Mouse (Mus musculus) monocyte, adult 5-6 weeks (primary cell): ENCODE data around the gene Zfp704. TPM values are rescaled to one million over a fixed set of nuclear protein-coding genes. Genes with fewer than 3 reads are reported as not detected.

Experiments used
- ATAC-seq: fragments of 153-309, 156-312 bp; replicated peaks from 2 replicates; pipeline ENCODE4 v1.8.0; 2017; ENCODE audit warnings: mild to moderate bottlenecking; ENCODE audit not compliant: low TSS enrichment, insufficient number of reproducible peaks, severe bottlenecking, poor library complexity, low FRiP score
- total RNA-seq: library from RNA; stranded (forward); fragments of 200-1000, 200-491, 200-594 nt; gene quantifications from 3 replicates; pipeline ENCODE4 v1.2.3, GENCODE M21; 2017

Gene Zfp704
- total RNA-seq, 1 experiment from 2014 or later = 2.9 TPM

GRCm38 (mm10) chr3:9444558-9444957 lies 165.3 kb downstream of the Zfp704 start:
- no peak for ATAC-seq

GRCm38 (mm10) chr3:9443981-9444380 lies 165.9 kb downstream of the Zfp704 start:
- no peak for ATAC-seq

GRCm38 (mm10) chr3:9443476-9443875 lies 166.4 kb downstream of the Zfp704 start:
- no peak for ATAC-seq

- ATAC-seq = no peak
Measured at GRCm38 (mm10) chr3:9441566-9442540, 168.0 kb downstream of the Zfp704 start.

GRCm38 (mm10) chr3:9440466-9440865 lies 169.4 kb downstream of the Zfp704 start:
- ATAC-seq = no peak

- ATAC-seq = no peak
Measured at GRCm38 (mm10) chr3:9439619-9440286, 170.1 kb downstream of the Zfp704 start.

- ATAC-seq = no peak
Measured at GRCm38 (mm10) chr3:9436256-9436655, 173.6 kb downstream of the Zfp704 start.

GRCm38 (mm10) chr3:9434394-9435175 lies 175.3 kb downstream of the Zfp704 start:
- ATAC-seq = no peak

- ATAC-seq = no peak
Measured at GRCm38 (mm10) chr3:9432796-9433526, 176.9 kb downstream of the Zfp704 start.

- ATAC-seq = no peak
Measured at GRCm38 (mm10) chr3:9432226-9432625, 177.7 kb downstream of the Zfp704 start.

GRCm38 (mm10) chr3:9429946-9430345 lies 179.9 kb downstream of the Zfp704 start:
- 0 out of 2 replicates have a peak, but pooled peaks have one; percentile 13 for ATAC-seq

- ATAC-seq = no peak
Measured at GRCm38 (mm10) chr3:9427826-9428225, 182.1 kb downstream of the Zfp704 start.

GRCm38 (mm10) chr3:9425661-9426060 lies 184.2 kb downstream of the Zfp704 start:
- ATAC-seq = no peak

- no peak for ATAC-seq
Measured at GRCm38 (mm10) chr3:9424637-9425036, 185.2 kb downstream of the Zfp704 start.

GRCm38 (mm10) chr3:9423669-9424068 lies 186.2 kb downstream of the Zfp704 start:
- ATAC-seq = no peak

- no peak for ATAC-seq
Measured at GRCm38 (mm10) chr3:9408896-9409295, 201.0 kb downstream of the Zfp704 start.

GRCm38 (mm10) chr3:9407801-9408200 lies 202.1 kb downstream of the Zfp704 start:
- ATAC-seq = no peak

- no peak for ATAC-seq
Measured at GRCm38 (mm10) chr3:9407119-9407546, 202.8 kb downstream of the Zfp704 start.
